Mouse (Mus musculus) mature B cell (primary cell): ENCODE data around the gene Rpl9-ps1.

Experiments used
- in situ Hi-C: fragments of 300-500 bp; cut with MboI; formaldehyde crosslinking; loops from 2 replicates; pipeline ENCODE4 v1.14.3; 2019

Rpl9-ps1 gene

GRCm38 (mm10) chr11:83623586-83623985 is 21.8 kb downstream of the Rpl9-ps1 start:
- in situ Hi-C loops, result no loop called here

- in situ Hi-C loops, result no loop called here
Observed at GRCm38 (mm10) chr11:83619037-83619436, 26.4 kb downstream of the Rpl9-ps1 start.

- in situ Hi-C loops, result no loop called here
Observed at GRCm38 (mm10) chr11:83618238-83618637, 27.2 kb downstream of the Rpl9-ps1 start.

DNA sequence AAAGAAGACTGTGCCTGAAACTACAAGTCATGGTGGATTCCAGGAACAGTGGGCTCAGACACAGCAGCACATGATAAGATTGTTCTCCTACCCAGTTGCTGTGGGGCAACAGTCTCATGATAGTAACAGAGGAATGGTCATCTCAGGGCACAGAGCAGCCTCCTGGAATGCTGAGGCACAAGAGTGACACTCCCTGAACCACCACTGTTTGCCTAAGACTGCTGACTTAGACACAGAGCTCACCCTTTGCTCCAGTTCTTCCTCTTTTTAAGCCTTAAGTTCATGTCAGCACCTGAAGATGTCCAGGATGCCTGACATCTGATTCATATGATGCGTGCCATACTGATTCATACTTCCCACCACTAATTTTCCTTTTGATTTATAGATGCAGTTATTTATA is 28.8 kb downstream of the Rpl9-ps1 start:
- in situ Hi-C loops, result no loop called here

GRCm38 (mm10) chr11:83610900-83611299 is 34.5 kb downstream of the Rpl9-ps1 start:
- in situ Hi-C loops, result no loop called here

GRCm38 (mm10) chr11:83606396-83606795 is 39.0 kb downstream of the Rpl9-ps1 start:
- in situ Hi-C loops, result no loop called here

DNA sequence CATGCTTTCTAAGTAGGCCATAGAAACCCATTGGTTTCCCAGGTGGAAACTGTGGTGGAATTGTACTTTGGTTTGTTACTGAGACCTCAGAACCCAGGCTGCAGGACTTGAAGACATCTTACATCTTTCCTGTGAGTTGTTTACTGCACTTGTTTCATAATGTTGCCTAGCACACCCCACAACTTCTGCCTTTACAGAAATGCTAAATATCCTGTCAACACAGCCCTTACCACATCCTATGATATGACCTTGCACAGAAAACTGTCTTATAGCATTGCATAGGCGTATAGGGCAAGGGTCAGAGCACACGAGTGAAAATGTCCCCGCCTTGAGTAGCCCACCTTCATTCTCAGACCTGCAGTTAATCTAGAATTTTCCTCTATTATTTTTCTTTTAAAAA is 39.9 kb downstream of the Rpl9-ps1 start:
- in situ Hi-C loops, result no loop called here

GRCm38 (mm10) chr11:83604698-83605097 is 40.7 kb downstream of the Rpl9-ps1 start:
- in situ Hi-C loops, result no loop called here

- in situ Hi-C loops, result no loop called here
Observed at GRCm38 (mm10) chr11:83603399-83603798, 42.0 kb downstream of the Rpl9-ps1 start.

DNA sequence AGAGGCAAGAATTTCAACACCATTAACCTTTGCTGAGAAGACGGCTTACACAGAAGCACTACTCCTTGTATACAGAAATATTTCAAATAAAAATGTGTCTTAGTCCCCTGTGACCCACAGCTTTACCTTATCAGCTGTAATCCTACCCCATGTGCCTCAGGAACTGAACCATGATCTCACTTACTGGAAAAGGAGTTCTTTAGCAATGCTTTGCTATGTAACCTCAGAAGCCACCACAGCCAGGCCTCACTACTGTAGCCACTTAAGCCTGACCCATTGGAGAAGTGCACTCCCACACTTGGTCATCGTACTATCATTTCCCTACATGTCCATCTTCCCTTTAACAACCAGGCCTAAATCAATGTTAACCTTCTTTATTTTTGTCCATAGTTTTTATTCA is 44.8 kb downstream of the Rpl9-ps1 start:
- in situ Hi-C loops, result no loop called here

DNA sequence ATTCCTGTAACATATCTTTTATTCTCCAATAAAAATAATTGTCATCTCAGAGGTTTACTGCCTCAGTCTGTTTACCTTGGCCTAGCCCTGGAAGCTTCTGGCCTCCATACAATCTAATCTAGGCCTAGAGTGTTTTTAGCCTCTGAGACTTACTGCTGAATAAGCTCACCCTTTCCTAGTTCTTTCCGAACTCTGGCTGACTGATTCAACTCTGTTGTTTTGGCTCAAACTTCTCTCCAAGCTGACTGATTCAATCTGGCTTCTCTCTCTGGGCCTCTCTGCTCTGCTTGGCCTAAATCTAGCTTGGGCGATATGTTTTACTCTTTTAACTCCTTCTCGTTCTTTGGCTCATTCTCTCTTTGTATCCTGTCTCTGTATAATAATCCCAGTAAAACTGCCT is 46.4 kb downstream of the Rpl9-ps1 start:
- in situ Hi-C loops, result no loop called here

GRCm38 (mm10) chr11:83598207-83598837 is 47.1 kb downstream of the Rpl9-ps1 start:
- in situ Hi-C loops, result no loop called here

- in situ Hi-C loops, result no loop called here
Observed at GRCm38 (mm10) chr11:83597796-83598195, 47.6 kb downstream of the Rpl9-ps1 start.

- in situ Hi-C loops, result no loop called here
Observed at GRCm38 (mm10) chr11:83595669-83596455, 49.6 kb downstream of the Rpl9-ps1 start.
